Mouse (Mus musculus) lung, adult 2 months (tissue): ENCODE measurements around the gene Stx11.

Experiments used
- CTCF ChIP-seq: fragments of 200-500 bp; IDR thresholded peaks from 2 replicates; pipeline ENCODE4 v1.5.1; 2011; ENCODE audit warnings: mild to moderate bottlenecking, low read length, control low read depth; ENCODE audit not compliant: insufficient read depth
- POLR2A ChIP-seq: fragments of 200-500 bp; IDR thresholded peaks from 2 replicates; pipeline ENCODE4 v1.6.1; 2011; ENCODE audit warnings: low read depth, mild to moderate bottlenecking, control low read depth, low read length, borderline replicate concordance; ENCODE audit errors: extremely low read depth

- no peak for TF ChIP-seq CTCF
- TF ChIP-seq POLR2A: no peak
These were observed 46.5 kb downstream of the Stx11 start for GRCm38 (mm10) chr10:12917626-12918025.
